Mouse (Mus musculus) cerebellum, postnatal 10 days (tissue): ENCODE measurements around the gene Neurog1.

Experiments used
- DNase-seq, 2 experiments: peaks; one replicate each; pipeline ENCODE4 v3.0.0; 2021; ENCODE audit warnings: mixed read lengths in 2 of 2

Gene Neurog1

DNA sequence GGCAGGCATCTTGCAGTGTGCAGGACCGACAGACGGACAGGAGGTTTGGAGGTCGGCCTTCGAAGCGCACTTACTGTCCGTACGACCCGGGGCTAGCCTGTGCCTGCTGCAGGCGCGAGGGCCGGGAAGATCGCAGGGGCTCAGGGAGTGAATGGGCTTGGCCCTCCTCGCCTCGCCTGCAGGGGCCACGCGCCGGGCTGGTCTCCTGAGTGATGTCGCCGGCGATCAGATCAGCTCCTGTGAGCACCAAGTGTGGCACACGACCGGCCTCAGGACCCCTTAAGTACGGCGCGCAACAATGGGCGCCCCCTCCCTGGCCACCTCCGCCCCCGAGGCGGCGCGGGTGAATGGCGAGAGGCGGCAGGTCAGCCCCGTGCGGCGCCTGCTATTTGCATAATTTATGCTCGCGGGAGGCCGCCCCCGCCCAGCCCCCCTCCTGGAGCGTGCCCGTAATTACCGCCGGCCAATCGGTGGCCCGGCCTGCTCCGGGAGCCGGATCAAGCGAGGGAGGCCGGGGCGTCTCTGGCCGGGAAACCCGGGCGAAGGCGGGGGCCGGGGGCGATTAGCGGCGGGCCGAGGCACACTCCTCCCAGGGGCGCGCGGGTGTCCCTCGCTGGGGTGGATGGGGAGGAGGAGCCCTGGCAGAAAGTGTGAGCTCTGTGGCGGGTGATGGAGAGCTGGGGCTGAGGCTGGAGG lies at the start of gene Neurog1:
TSS of gene Neurog1 (minus strand) at position 240 of the 696 bp plus-strand sequence.
- DNase-seq, result peak; percentile 58 to 66

DNA sequence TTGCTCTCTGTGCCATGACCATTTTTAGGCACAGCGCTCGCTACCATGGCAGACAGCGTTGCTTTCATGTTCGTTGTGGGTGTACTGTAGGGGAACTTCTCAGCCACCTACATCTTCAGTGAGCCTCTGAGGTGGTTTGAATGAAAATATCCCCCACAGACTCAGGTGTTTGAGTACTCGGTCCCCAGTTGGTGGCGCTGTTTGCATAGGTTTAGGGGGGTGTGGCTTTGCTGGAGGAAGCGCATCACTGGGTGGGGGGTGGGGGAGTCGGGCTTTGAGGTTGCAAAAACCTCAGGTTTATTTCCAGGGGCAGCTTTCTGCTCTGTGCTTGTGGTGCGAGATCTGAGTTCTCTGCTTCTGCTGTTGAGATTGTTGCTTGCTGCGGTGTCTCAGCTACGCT lies 47.4 kb upstream of the Neurog1 start:
- no peak for DNase-seq

DNA sequence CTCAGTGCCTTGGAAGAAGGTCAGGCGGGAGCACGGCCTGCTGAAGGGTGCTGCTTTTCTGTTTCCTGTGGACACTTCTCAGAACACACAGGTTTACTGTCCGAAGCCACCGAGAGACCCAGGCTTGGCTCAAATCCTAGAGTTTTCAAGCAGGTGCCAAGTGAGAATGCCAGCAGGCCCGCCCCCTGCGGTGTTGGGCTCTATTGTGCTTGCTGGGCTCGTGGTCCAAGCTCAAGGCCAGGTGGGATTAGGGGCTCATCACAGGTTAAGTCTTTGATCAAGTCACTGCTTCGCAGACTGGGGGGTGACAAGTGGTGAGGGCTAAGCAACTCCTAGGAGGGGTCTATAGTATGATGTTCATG lies 44.7 kb upstream of the Neurog1 start:
- DNase-seq, result peak; percentile 75 to 80

GRCm38 (mm10) chr13:56295943-56296658 lies 44.1 kb upstream of the Neurog1 start, which contains the start of gene Cxcl14:
Gene Cxcl14 (minus strand): TSS chr13:56296551.
- peak; percentile 54 to 60 for DNase-seq

GRCm38 (mm10) chr13:56295586-56295942 lies 43.6 kb upstream of the Neurog1 start:
- DNase-seq, result no peak

GRCm38 (mm10) chr13:56294908-56295307 lies 42.9 kb upstream of the Neurog1 start:
- DNase-seq, result peak; percentile 34 to 52

DNA sequence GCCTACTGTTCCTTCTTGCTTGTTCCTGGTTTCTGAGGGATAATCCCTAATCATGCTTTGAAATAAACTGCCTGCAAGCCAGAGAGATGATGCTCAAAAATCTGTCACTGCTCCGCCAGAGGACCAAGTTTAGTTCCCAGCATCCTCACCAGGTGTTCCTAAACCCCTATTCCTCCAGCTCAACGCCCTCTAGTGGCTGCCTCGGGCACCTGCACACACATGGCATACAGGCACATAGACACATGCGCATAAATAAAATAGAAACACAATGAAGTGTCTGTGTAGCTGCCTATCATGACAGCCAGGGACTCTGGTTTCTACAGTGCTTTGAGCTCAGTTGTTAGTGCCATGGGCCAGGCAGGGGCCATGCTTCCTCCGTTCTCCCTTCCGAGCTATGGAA lies 38.0 kb upstream of the Neurog1 start:
- no peak for DNase-seq

GRCm38 (mm10) chr13:56289261-56289660 lies 37.3 kb upstream of the Neurog1 start:
- DNase-seq, result no peak

DNA sequence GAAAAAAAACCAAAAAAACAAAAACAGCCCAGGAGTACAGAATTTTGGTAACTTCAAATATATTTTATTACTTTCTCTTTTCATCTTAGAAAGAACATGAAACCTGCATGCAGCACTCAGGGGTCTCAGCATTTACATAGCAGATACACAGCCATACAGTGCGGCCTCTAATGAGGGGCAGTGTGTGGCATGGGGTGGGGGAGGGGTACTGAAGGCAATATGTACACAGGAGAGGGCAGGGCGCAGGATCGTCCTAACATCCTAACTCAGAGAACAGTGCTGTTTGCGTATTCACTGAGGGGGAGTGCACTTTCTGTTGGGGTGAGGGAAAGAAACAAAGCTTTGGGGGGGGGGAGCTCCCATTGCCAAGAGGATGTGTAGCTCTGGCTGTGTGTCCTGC lies 36.6 kb upstream of the Neurog1 start:
- no peak for DNase-seq

- DNase-seq, result no peak
These were observed 35.1 kb upstream of the Neurog1 start for GRCm38 (mm10) chr13:56287091-56287490.

- peak; percentile 44 to 55 for DNase-seq
These were observed 31.4 kb upstream of the Neurog1 start for GRCm38 (mm10) chr13:56283321-56283720.

- peak; percentile 31 to 42 for DNase-seq
These were observed 28.4 kb upstream of the Neurog1 start for GRCm38 (mm10) chr13:56280356-56280755.

DNA sequence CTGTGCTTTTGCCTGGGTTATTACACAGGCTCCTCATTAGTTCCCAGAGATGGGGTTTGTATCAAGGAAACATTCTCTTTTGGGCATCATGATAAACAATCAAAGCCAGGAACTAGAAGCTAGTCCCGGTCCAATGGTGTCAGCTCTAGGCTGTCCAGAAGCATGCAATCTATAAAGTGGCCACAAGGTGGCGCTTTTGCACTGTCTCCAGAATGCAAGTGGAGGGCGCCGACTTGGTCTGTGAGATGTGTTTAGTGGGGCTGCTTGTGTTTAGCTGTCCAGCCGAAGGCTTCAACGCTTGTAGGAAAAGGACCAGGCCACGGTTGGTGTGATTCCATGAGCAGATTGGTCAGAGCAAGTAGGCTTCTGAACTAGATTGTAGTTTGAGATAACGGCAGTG lies 27.5 kb upstream of the Neurog1 start:
- peak; percentile 93 to 96 for DNase-seq

DNA sequence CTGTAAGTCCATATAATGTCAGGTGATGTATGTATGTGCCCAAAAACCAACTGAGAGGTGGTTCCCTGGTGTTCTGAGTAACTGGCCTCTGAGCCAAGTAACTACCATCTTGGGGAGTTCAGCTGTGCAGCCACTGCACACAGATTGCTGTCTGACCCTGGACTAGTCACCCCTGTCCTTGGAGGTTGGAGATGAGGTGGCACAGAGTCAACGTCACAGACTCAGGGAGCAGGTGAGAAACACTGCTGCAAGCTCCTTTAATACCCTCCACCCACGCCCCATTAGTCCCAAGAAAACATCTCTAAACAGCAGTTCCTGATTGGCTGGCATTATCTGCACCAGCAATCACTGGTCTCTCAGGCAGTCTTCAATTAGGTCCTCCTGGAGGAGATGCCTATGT lies 23.2 kb upstream of the Neurog1 start:
- no peak for DNase-seq

GRCm38 (mm10) chr13:56270124-56270523 lies 18.2 kb upstream of the Neurog1 start:
- no peak for DNase-seq

- DNase-seq, result peak in 1 of 2 experiments; percentile 53
These were observed 15.4 kb upstream of the Neurog1 start for GRCm38 (mm10) chr13:56267396-56267795.

GRCm38 (mm10) chr13:56266435-56266834 lies 14.5 kb upstream of the Neurog1 start:
- DNase-seq, result peak; percentile 65 to 77

- DNase-seq, result peak; percentile 37 to 50
These were observed 13.7 kb upstream of the Neurog1 start for GRCm38 (mm10) chr13:56265661-56266060.

DNA sequence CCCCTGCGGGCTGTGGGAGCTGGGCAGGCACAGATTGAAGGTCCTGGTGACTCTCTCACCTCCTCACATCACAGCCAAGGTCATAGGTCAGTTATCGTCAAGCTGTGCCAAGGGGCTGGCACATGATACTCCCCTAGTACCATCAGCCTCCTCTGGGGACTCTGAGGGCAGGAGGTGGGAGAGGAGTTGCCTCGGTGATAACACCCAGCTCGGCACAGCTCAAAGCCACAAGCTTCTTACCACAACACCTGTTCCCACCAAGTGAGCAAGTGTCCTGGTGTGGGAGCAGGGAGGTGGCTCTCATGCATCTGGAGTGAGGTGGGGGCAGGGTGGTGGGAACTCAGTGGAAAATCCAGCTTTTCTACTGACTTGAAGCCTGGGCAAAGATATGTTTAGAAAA lies 10.3 kb upstream of the Neurog1 start:
- no peak for DNase-seq

DNA sequence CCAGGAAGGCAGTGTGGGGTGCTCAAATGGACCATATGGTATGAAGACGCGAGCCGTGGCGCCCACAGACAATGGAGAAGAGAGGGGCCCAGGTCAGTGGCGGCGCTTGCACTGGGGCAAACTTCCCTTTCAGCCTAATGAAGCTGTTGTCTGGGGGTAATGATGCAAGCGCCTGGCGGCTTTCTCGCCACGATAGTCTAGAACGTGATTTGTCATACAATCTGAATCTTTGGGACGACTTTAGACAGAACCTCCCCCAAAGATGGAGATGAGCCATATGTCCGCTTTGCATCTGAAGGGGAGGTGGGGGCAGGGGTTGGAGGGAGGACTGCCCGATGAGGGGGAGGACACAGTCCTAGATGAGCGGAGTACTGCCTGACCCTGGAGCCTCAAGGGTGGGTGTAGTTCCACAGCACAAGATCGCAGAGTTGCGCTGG lies 8.4 kb upstream of the Neurog1 start:
- no peak for DNase-seq

DNA sequence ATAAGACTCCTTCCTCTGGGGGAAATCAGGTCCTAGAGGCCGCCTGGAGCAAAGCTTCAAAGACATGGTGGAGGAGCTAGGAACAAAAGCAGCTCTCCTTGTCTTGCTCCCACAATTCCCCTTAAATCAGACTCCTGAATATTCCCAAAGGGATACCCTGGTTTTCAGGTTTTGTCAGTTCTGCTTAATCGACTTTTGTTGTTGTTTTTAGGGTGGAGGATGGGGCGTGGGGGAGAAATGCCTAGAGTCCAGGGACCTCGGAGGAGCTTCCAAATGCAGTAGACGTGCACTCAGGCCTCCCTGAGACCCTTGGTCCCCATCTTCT lies 7.9 kb upstream of the Neurog1 start:
- DNase-seq, result no peak

DNA sequence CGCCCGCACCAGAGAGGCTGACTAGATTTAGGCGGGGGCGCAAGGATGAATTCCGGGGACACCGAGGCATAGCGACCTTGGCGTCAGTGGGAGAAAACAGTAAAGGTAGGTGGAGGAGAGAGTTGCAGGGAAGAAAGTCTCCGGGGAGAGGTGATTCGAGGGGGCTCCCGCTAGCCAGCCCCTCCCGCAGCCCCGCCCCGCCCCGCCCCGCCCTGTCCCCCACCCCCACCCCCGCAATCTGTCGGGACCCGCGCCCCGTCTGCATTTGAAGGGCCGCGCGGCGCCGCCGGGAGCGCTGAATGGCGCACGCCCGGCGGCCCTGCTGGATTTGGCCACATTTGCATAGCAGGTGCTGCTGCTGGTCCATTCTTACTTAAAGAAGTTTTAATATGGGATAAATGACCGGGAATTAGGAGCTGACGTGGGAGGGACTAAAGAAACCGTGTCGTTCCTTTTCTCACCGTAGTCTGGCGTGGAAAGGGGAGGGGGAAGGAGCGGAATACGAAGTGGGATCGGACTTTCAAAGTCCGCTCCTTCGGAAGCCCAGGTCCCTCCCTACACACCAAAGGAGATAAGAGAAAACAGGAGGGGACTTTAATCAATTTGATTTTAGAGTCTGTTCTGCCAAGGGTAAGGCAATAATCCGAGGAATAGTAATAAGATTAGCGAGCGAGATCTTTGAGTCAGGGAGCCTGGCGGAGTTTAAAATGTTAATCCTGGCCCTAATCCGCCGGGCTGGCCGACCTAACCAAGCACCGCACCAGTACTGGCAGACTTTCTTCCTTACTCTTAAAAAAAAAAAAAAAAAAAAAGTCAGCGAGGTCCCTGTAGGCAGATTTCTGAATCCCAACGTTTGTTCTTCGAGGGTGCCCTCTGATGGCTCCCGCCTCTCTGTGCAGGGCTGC lies 7.3 kb upstream of the Neurog1 start:
- DNase-seq, result peak in 1 of 2 experiments; percentile 42
